Mouse (Mus musculus): ENCODE data around the gene Spink8. TPM values are rescaled to one million over a fixed set of nuclear protein-coding genes. Genes with fewer than 3 reads are reported as not detected.
A peak's percentile ranks its signal among the peaks of the same experiment; 100 is the strongest.
"Not testable (repeated sequence)": the region's sequence is repeated elsewhere in the genome, so short reads cannot be mapped to it uniquely, and the experiment has no call there.

Gene Spink8
- 15.5 and 18.3 TPM in 2 replicates for total RNA-seq (2021)
- long read RNA-seq, transcript Spink8-201 (4 exons, 637 nt) = major isoform, 6 of 12 reads
- long read RNA-seq, partial matches to known transcripts = 2 of 12 reads
- long read RNA-seq, other reads (novel, unspliced or antisense) = 0 of 12 reads

GRCm38 (mm10) chr9:109811980-109812379 is at the start of gene Spink8:
Gene Spink8 (plus strand): TSS chr9:109812280.
- no peak for DNase-seq

GRCm38 (mm10) chr9:109766841-109767240 is 45.2 kb upstream of the Spink8 start:
- DNase-seq = peak; percentile 42

GRCm38 (mm10) chr9:109790570-109790969 is 21.5 kb upstream of the Spink8 start, which contains the start of gene Fbxw27:
Gene Fbxw27 (minus strand): TSS chr9:109790670.
- not testable (repeated sequence) for DNase-seq

- no peak for DNase-seq
These were observed 16.9 kb upstream of the Spink8 start for GRCm38 (mm10) chr9:109795221-109795620.

GRCm38 (mm10) chr9:109795811-109796210 is 16.3 kb upstream of the Spink8 start:
- no peak for DNase-seq

- DNase-seq = peak; percentile 26
These were observed 14.0 kb upstream of the Spink8 start for GRCm38 (mm10) chr9:109798051-109798450.

- DNase-seq = not testable (repeated sequence)
These were observed 6.5 kb upstream of the Spink8 start for GRCm38 (mm10) chr9:109805596-109805995.

- no peak for DNase-seq
These were observed 5.8 kb upstream of the Spink8 start for GRCm38 (mm10) chr9:109806260-109806659.

GRCm38 (mm10) chr9:109806695-109807293 is 5.3 kb upstream of the Spink8 start:
- no peak for DNase-seq

GRCm38 (mm10) chr9:109807898-109808297 is 4.2 kb upstream of the Spink8 start:
- no peak for DNase-seq

GRCm38 (mm10) chr9:109813424-109813823 is 1.3 kb downstream of the Spink8 start:
- DNase-seq = no peak

- DNase-seq = no peak
These were observed 4.3 kb downstream of the Spink8 start for GRCm38 (mm10) chr9:109816341-109816740.

GRCm38 (mm10) chr9:109825739-109826138 is 13.7 kb downstream of the Spink8 start:
- DNase-seq = no peak

- no peak for DNase-seq
These were observed 14.1 kb downstream of the Spink8 start for GRCm38 (mm10) chr9:109826181-109826580.

GRCm38 (mm10) chr9:109832391-109833087 is 20.5 kb downstream of the Spink8 start, which contains the start of gene Nme6:
Gene Nme6 (plus strand): TSS chr9:109832749.
- peak; percentile 85 for DNase-seq

GRCm38 (mm10) chr9:109833088-109833412 is 21.0 kb downstream of the Spink8 start:
- no peak for DNase-seq

- DNase-seq = peak; percentile 66
These were observed 37.3 kb downstream of the Spink8 start, which contains the start of gene Camp for GRCm38 (mm10) chr9:109849312-109849758. Gene Camp (minus strand): TSS chr9:109849617.

- DNase-seq = no peak
These were observed 38.0 kb downstream of the Spink8 start for GRCm38 (mm10) chr9:109850099-109850498.

- DNase-seq = no peak
These were observed 42.3 kb downstream of the Spink8 start for GRCm38 (mm10) chr9:109854341-109854740.

GRCm38 (mm10) chr9:109855947-109856346 is 43.9 kb downstream of the Spink8 start:
- DNase-seq = no peak

GRCm38 (mm10) chr9:109862397-109863044 is 50.4 kb downstream of the Spink8 start:
- DNase-seq = peak; percentile 88

- DNase-seq = no peak
These were observed 51.0 kb downstream of the Spink8 start for GRCm38 (mm10) chr9:109863085-109863484.

GRCm38 (mm10) chr9:109866218-109866617 is 54.1 kb downstream of the Spink8 start:
- no peak for DNase-seq
